Comparison of ENCODE assay signal across 10 mouse cellular contexts in genomic region chr6:36728079-36728478, GRCm38 (mm10).
DNase-seq lines count a peak whose midpoint lies in the region; ATAC-seq lines count a peak whose summit lies in the region.
"Had no signal": no experiment of that assay in that cellular context is flagged by ENCODE, and none has a peak within 500 bp of the region (broad histone marks: within the 10 kb centered on the region; RNA-seq: fewer than 3 reads in every experiment).

No protein-coding gene starts in this region.

- DNase-seq in embryonic facial prominence, embryonic 10.5 days (ENCODE audit: low spot score) = no peak
- peak; percentile 6 for DNase-seq in kidney, adult 11 months
- no peak for DNase-seq in kidney, adult 18-20 months
- DNase-seq in heart, postnatal 36 days = no peak
- DNase-seq: gastrocnemius, postnatal 25 days; lung, adult 2 months had no signal

- H3K4me1 ChIP-seq in embryonic facial prominence, embryonic 15.5 days = no peaks in the 10 kb centered on the region
- no peaks in the 10 kb centered on the region for H3K4me1 ChIP-seq in embryonic facial prominence, embryonic 10.5 days
- peaks cover 8% of the 10 kb centered on the region for H3K4me1 ChIP-seq in neural tube, embryonic 13.5 days (replicated peaks)
- peaks cover 7% of the 10 kb centered on the region for H3K4me1 ChIP-seq in neural tube, embryonic 15.5 days
- H3K4me1 ChIP-seq in kidney, embryonic 16.5 days (ENCODE audit: insufficient read depth, low read length) = peaks cover 3% of the 10 kb centered on the region; the same call in 1 of the 2 replicates

- WGBS in embryonic facial prominence, embryonic 15.5 days = 71% methylated on average over 7 of the region's 7 CpGs
- WGBS in embryonic facial prominence, embryonic 10.5 days = 76% methylated on average over 7 of the region's 7 CpGs
- WGBS in neural tube, embryonic 13.5 days = 74% methylated on average over 7 of the region's 7 CpGs
- 67% methylated on average over 7 of the region's 7 CpGs for WGBS in neural tube, embryonic 15.5 days
- WGBS in kidney, embryonic 16.5 days = 64% methylated on average over 7 of the region's 7 CpGs

- ATAC-seq in embryonic facial prominence, embryonic 15.5 days (ENCODE audit: insufficient number of reproducible peaks, low FRiP score, low TSS enrichment, low read depth) = 0 out of 2 replicates have a peak, but pooled peaks have one; percentile 34
- no peak for ATAC-seq in neural tube, embryonic 13.5 days (ENCODE audit: low read depth)
- ATAC-seq in neural tube, embryonic 15.5 days (ENCODE audit: low FRiP score) = no peak; the same call in 1 of the 2 replicates
- peak; percentile 44; the same call in 1 of the 2 replicates for ATAC-seq in kidney, embryonic 16.5 days (ENCODE audit: low FRiP score, low TSS enrichment)

- no peak overlapping the region for H3K4me2 ChIP-seq in embryonic facial prominence, embryonic 15.5 days (replicated peaks)
- H3K4me2 ChIP-seq in neural tube, embryonic 13.5 days = no peak overlapping the region
- H3K4me2 ChIP-seq in neural tube, embryonic 15.5 days = no peak overlapping the region
- H3K4me2 ChIP-seq in kidney, embryonic 16.5 days (replicated peaks; ENCODE audit: low read depth, low read length) = no peak overlapping the region

- no peak overlapping the region for H3K27ac ChIP-seq in embryonic facial prominence, embryonic 15.5 days (replicated peaks)
- H3K27ac ChIP-seq in embryonic facial prominence, embryonic 10.5 days (replicated peaks) = no peak overlapping the region
- H3K27ac ChIP-seq in neural tube, embryonic 13.5 days (replicated peaks) = 0 out of 2 replicates have a peak overlapping the region, but pooled peaks have one; percentile 1
- no peak overlapping the region for H3K27ac ChIP-seq in neural tube, embryonic 15.5 days (replicated peaks)
- no peak overlapping the region for H3K27ac ChIP-seq in kidney, embryonic 16.5 days (ENCODE audit: low read length)

- no peak overlapping the region for H3K4me3 ChIP-seq in embryonic facial prominence, embryonic 15.5 days (replicated peaks)
- H3K4me3 ChIP-seq in embryonic facial prominence, embryonic 10.5 days = no peak overlapping the region
- H3K4me3 ChIP-seq in neural tube, embryonic 13.5 days = no peak overlapping the region
- no peak overlapping the region for H3K4me3 ChIP-seq in neural tube, embryonic 15.5 days (replicated peaks)
- no peak overlapping the region for H3K4me3 ChIP-seq in kidney, embryonic 16.5 days (ENCODE audit: low read length)

- no peaks in the 10 kb centered on the region for H3K27me3 ChIP-seq in embryonic facial prominence, embryonic 15.5 days
- no peaks in the 10 kb centered on the region for H3K27me3 ChIP-seq in embryonic facial prominence, embryonic 10.5 days (replicated peaks; ENCODE audit: low read depth, poor library complexity, severe bottlenecking)
- no peaks in the 10 kb centered on the region for H3K27me3 ChIP-seq in neural tube, embryonic 13.5 days
- H3K27me3 ChIP-seq in neural tube, embryonic 15.5 days (replicated peaks) = no peaks in the 10 kb centered on the region
- H3K27me3 ChIP-seq in kidney, embryonic 16.5 days (ENCODE audit: insufficient read depth, low read length) = no peaks in the 10 kb centered on the region

- H3K9ac ChIP-seq in embryonic facial prominence, embryonic 15.5 days = no peak overlapping the region
- no peak overlapping the region for H3K9ac ChIP-seq in neural tube, embryonic 13.5 days
- H3K9ac ChIP-seq in neural tube, embryonic 15.5 days (replicated peaks) = no peak overlapping the region
- no peak overlapping the region for H3K9ac ChIP-seq in kidney, embryonic 16.5 days (replicated peaks; ENCODE audit: low read length)

- H3K9me3 ChIP-seq in embryonic facial prominence, embryonic 15.5 days (replicated peaks) = peaks cover 2% of the 10 kb centered on the region; the same call in 1 of the 2 replicates
- peaks cover 26% of the 10 kb centered on the region for H3K9me3 ChIP-seq in embryonic facial prominence, embryonic 10.5 days
- peaks cover 20% of the 10 kb centered on the region for H3K9me3 ChIP-seq in neural tube, embryonic 13.5 days
- 0 out of 2 replicates have a peak, but pooled peaks cover 16% of the 10 kb centered on the region for H3K9me3 ChIP-seq in neural tube, embryonic 15.5 days (replicated peaks)
- H3K9me3 ChIP-seq in kidney, embryonic 16.5 days (ENCODE audit: low read length) = peaks cover 26% of the 10 kb centered on the region

- intact Hi-C loops in heart, postnatal 36 days (cut with DNase I) = no loop called here

- peaks cover 30% of the 10 kb centered on the region for H3K36me3 ChIP-seq in embryonic facial prominence, embryonic 15.5 days
- peaks cover 92% of the 10 kb centered on the region for H3K36me3 ChIP-seq in embryonic facial prominence, embryonic 10.5 days (replicated peaks)
- peaks cover 56% of the 10 kb centered on the region for H3K36me3 ChIP-seq in neural tube, embryonic 13.5 days
- peaks cover 33% of the 10 kb centered on the region for H3K36me3 ChIP-seq in neural tube, embryonic 15.5 days
- peaks cover 52% of the 10 kb centered on the region for H3K36me3 ChIP-seq in kidney, embryonic 16.5 days (ENCODE audit: insufficient read depth, low read length)

Comparison
In these comparisons a context has a peak if more than half of its experiments do, and no peak if none do; other contexts are left out.
1. ATAC-seq: peak in embryonic facial prominence, embryonic 15.5 days (single experiment) and kidney, embryonic 16.5 days (single experiment); none in neural tube, embryonic 13.5 days (single experiment) and neural tube, embryonic 15.5 days (single experiment).